Mouse (Mus musculus): ENCODE results near the gene Trp53i11. TPM values are rescaled to one million over a fixed set of nuclear protein-coding genes. Genes with fewer than 3 reads are reported as not detected.

The Trp53i11 gene
- polyA plus RNA-seq, 1 experiment from 2014 or later, result 38.6 TPM

GRCm38 (mm10) chr2:93200681-93201340, 13.5 kb downstream of the Trp53i11 start:
- peak overlapping the region; percentile 7; the same call in 1 of the 2 replicates for H3K27ac ChIP-seq (ENCODE audit: low read length)
- no peak overlapping the region for H3K4me2 ChIP-seq (ENCODE audit: low read depth, low read length)
- no peak overlapping the region for H3K4me3 ChIP-seq (ENCODE audit: low read length)
- ATAC-seq (replicated peaks; ENCODE audit: extremely low read depth, insufficient read depth, low FRiP score), result no peak
- H3K27me3 ChIP-seq (ENCODE audit: control insufficient read depth, insufficient read depth, low read length), result no peaks in the 10 kb centered on the region
- H3K9ac ChIP-seq (ENCODE audit: low read length), result no peak overlapping the region
- H3K9me3 ChIP-seq (replicated peaks; ENCODE audit: control insufficient read depth, low read length), result no peaks in the 10 kb centered on the region
- 46% methylated on average over 10 of the region's 10 CpGs for WGBS
- H3K36me3 ChIP-seq (ENCODE audit: control insufficient read depth, insufficient read depth), result 0 out of 2 replicates have a peak, but pooled peaks cover 4% of the 10 kb centered on the region
- peaks cover 13% of the 10 kb centered on the region for H3K4me1 ChIP-seq (ENCODE audit: control insufficient read depth, insufficient read depth, low read length)

- Histone ChIP-seq H3K27me3 (ENCODE audit: control insufficient read depth, insufficient read depth, low read length) (no peaks in the 10 kb centered on the region), H3K4me2 (ENCODE audit: low read depth, low read length) (no peak overlapping the region), H3K9ac (ENCODE audit: low read length) (no peak overlapping the region), H3K9me3 (replicated peaks; ENCODE audit: control insufficient read depth, low read length) (no peaks in the 10 kb centered on the region), H3K4me1 (ENCODE audit: control insufficient read depth, insufficient read depth, low read length) (peaks cover 13% of the 10 kb centered on the region), H3K36me3 (ENCODE audit: control insufficient read depth, insufficient read depth) (peaks cover 6% of the 10 kb centered on the region; the same call in 1 of the 2 replicates), H3K4me3 (ENCODE audit: low read length) (no peak overlapping the region), H3K27ac (ENCODE audit: low read length) (no peak overlapping the region)
- no peak for ATAC-seq (replicated peaks; ENCODE audit: extremely low read depth, insufficient read depth, low FRiP score)
- WGBS, result 80% methylated on average over 3 of the region's 3 CpGs
Measured at GRCm38 (mm10) chr2:93201997-93202396, 14.6 kb downstream of the Trp53i11 start.

GRCm38 (mm10) chr2:93202782-93203181, 15.4 kb downstream of the Trp53i11 start:
- WGBS, result 55% methylated on average over 1 of the region's 1 CpGs

GRCm38 (mm10) chr2:93203682-93204081, 16.3 kb downstream of the Trp53i11 start:
- H3K4me2 ChIP-seq (ENCODE audit: low read depth, low read length), result no peak overlapping the region
- WGBS, result 30% methylated on average over 10 of the region's 10 CpGs
- H3K27ac ChIP-seq (ENCODE audit: low read length), result no peak overlapping the region
- H3K4me3 ChIP-seq (ENCODE audit: low read length), result no peak overlapping the region
- peaks cover 13% of the 10 kb centered on the region for H3K4me1 ChIP-seq (ENCODE audit: control insufficient read depth, insufficient read depth, low read length)
- ATAC-seq (replicated peaks; ENCODE audit: extremely low read depth, insufficient read depth, low FRiP score), result no peak
- no peaks in the 10 kb centered on the region for H3K9me3 ChIP-seq (replicated peaks; ENCODE audit: control insufficient read depth, low read length)
- H3K27me3 ChIP-seq (ENCODE audit: control insufficient read depth, insufficient read depth, low read length), result no peaks in the 10 kb centered on the region
- H3K9ac ChIP-seq (ENCODE audit: low read length), result no peak overlapping the region
- peaks cover 12% of the 10 kb centered on the region; the same call in 1 of the 2 replicates for H3K36me3 ChIP-seq (ENCODE audit: control insufficient read depth, insufficient read depth)

More at GRCm38 (mm10) chr2:93202782-93203181, 15.4 kb downstream of the Trp53i11 start:
- ATAC-seq (replicated peaks; ENCODE audit: extremely low read depth, insufficient read depth, low FRiP score), result no peak
- Histone ChIP-seq H3K9ac (ENCODE audit: low read length) (no peak overlapping the region), H3K27me3 (ENCODE audit: control insufficient read depth, insufficient read depth, low read length) (no peaks in the 10 kb centered on the region), H3K4me2 (ENCODE audit: low read depth, low read length) (no peak overlapping the region), H3K4me3 (ENCODE audit: low read length) (no peak overlapping the region), H3K27ac (ENCODE audit: low read length) (no peak overlapping the region), H3K9me3 (replicated peaks; ENCODE audit: control insufficient read depth, low read length) (no peaks in the 10 kb centered on the region), H3K36me3 (ENCODE audit: control insufficient read depth, insufficient read depth) (peaks cover 9% of the 10 kb centered on the region; the same call in 1 of the 2 replicates), H3K4me1 (ENCODE audit: control insufficient read depth, insufficient read depth, low read length) (peaks cover 13% of the 10 kb centered on the region)

GRCm38 (mm10) chr2:93204571-93204970, 17.2 kb downstream of the Trp53i11 start:
- H3K36me3 ChIP-seq (ENCODE audit: control insufficient read depth, insufficient read depth), result peaks cover 14% of the 10 kb centered on the region
- H3K27ac ChIP-seq (ENCODE audit: low read length), result no peak overlapping the region
- WGBS, result 86% methylated on average over 6 of the region's 6 CpGs
- no peak overlapping the region for H3K9ac ChIP-seq (ENCODE audit: low read length)
- H3K9me3 ChIP-seq (replicated peaks; ENCODE audit: control insufficient read depth, low read length), result no peaks in the 10 kb centered on the region
- no peak for ATAC-seq (replicated peaks; ENCODE audit: extremely low read depth, insufficient read depth, low FRiP score)
- no peak overlapping the region for H3K4me2 ChIP-seq (ENCODE audit: low read depth, low read length)
- H3K4me3 ChIP-seq (ENCODE audit: low read length), result no peak overlapping the region
- peaks cover 9% of the 10 kb centered on the region for H3K4me1 ChIP-seq (ENCODE audit: control insufficient read depth, insufficient read depth, low read length)
- H3K27me3 ChIP-seq (ENCODE audit: control insufficient read depth, insufficient read depth, low read length), result no peaks in the 10 kb centered on the region

- H3K9ac ChIP-seq (ENCODE audit: low read length), result no peak overlapping the region
- no peak overlapping the region for H3K27ac ChIP-seq (ENCODE audit: low read length)
- no peak overlapping the region for H3K4me3 ChIP-seq (ENCODE audit: low read length)
- peaks cover 28% of the 10 kb centered on the region for H3K36me3 ChIP-seq (ENCODE audit: control insufficient read depth, insufficient read depth)
- ATAC-seq (replicated peaks; ENCODE audit: extremely low read depth, insufficient read depth, low FRiP score), result no peak
- no peak overlapping the region for H3K4me2 ChIP-seq (ENCODE audit: low read depth, low read length)
- H3K9me3 ChIP-seq (replicated peaks; ENCODE audit: control insufficient read depth, low read length), result no peaks in the 10 kb centered on the region
- no peaks in the 10 kb centered on the region for H3K27me3 ChIP-seq (ENCODE audit: control insufficient read depth, insufficient read depth, low read length)
- no peaks in the 10 kb centered on the region for H3K4me1 ChIP-seq (ENCODE audit: control insufficient read depth, insufficient read depth, low read length)
- WGBS, result 93% methylated on average over 1 of the region's 1 CpGs
Measured at GRCm38 (mm10) chr2:93206126-93206525, 18.8 kb downstream of the Trp53i11 start.

GRCm38 (mm10) chr2:93212386-93212785, 25.0 kb downstream of the Trp53i11 start:
- ATAC-seq (replicated peaks; ENCODE audit: extremely low read depth, insufficient read depth, low FRiP score), result no peak
- H3K27ac ChIP-seq (ENCODE audit: low read length), result no peak overlapping the region
- no peak overlapping the region for H3K4me2 ChIP-seq (ENCODE audit: low read depth, low read length)
- H3K9me3 ChIP-seq (replicated peaks; ENCODE audit: control insufficient read depth, low read length), result no peaks in the 10 kb centered on the region
- H3K4me3 ChIP-seq (ENCODE audit: low read length), result no peak overlapping the region
- H3K27me3 ChIP-seq (ENCODE audit: control insufficient read depth, insufficient read depth, low read length), result no peaks in the 10 kb centered on the region
- H3K36me3 ChIP-seq (ENCODE audit: control insufficient read depth, insufficient read depth), result peaks cover 25% of the 10 kb centered on the region
- peaks cover 11% of the 10 kb centered on the region for H3K4me1 ChIP-seq (ENCODE audit: control insufficient read depth, insufficient read depth, low read length)
- 74% methylated on average over 2 of the region's 2 CpGs for WGBS
- no peak overlapping the region for H3K9ac ChIP-seq (ENCODE audit: low read length)

- WGBS, result 98% methylated on average over 2 of the region's 2 CpGs
- ATAC-seq (replicated peaks; ENCODE audit: extremely low read depth, insufficient read depth, low FRiP score), result no peak
- Histone ChIP-seq H3K4me3 (ENCODE audit: low read length) (no peak overlapping the region), H3K9ac (ENCODE audit: low read length) (no peak overlapping the region), H3K36me3 (ENCODE audit: control insufficient read depth, insufficient read depth) (peaks cover 25% of the 10 kb centered on the region), H3K27me3 (ENCODE audit: control insufficient read depth, insufficient read depth, low read length) (no peaks in the 10 kb centered on the region), H3K4me2 (ENCODE audit: low read depth, low read length) (no peak overlapping the region), H3K27ac (ENCODE audit: low read length) (no peak overlapping the region), H3K4me1 (ENCODE audit: control insufficient read depth, insufficient read depth, low read length) (peaks cover 15% of the 10 kb centered on the region), H3K9me3 (replicated peaks; ENCODE audit: control insufficient read depth, low read length) (no peaks in the 10 kb centered on the region)
Measured at GRCm38 (mm10) chr2:93212865-93213264, 25.5 kb downstream of the Trp53i11 start.

GRCm38 (mm10) chr2:93214192-93214591, 26.8 kb downstream of the Trp53i11 start:
- Histone ChIP-seq H3K9me3 (replicated peaks; ENCODE audit: control insufficient read depth, low read length) (no peaks in the 10 kb centered on the region), H3K27ac (ENCODE audit: low read length) (no peak overlapping the region), H3K4me1 (ENCODE audit: control insufficient read depth, insufficient read depth, low read length) (peaks cover 18% of the 10 kb centered on the region), H3K27me3 (ENCODE audit: control insufficient read depth, insufficient read depth, low read length) (no peaks in the 10 kb centered on the region), H3K36me3 (ENCODE audit: control insufficient read depth, insufficient read depth) (peaks cover 22% of the 10 kb centered on the region), H3K9ac (ENCODE audit: low read length) (no peak overlapping the region), H3K4me3 (ENCODE audit: low read length) (no peak overlapping the region), H3K4me2 (ENCODE audit: low read depth, low read length) (no peak overlapping the region)
- ATAC-seq (replicated peaks; ENCODE audit: extremely low read depth, insufficient read depth, low FRiP score), result peak; percentile 44
- WGBS, result 86% methylated on average over 1 of the region's 1 CpGs
